Mouse (Mus musculus): ENCODE measurements around the gene Mrpl20.

GRCm38 (mm10) chr4:155854991-155855390 lies 52.3 kb downstream of the Mrpl20 start:
- TF ChIP-seq CTCF (IDR thresholded peaks at IDR 0.05; ENCODE audit: insufficient read depth, low read length) (no peak), POLR2A (IDR thresholded peaks at IDR 0.05; ENCODE audit: borderline replicate concordance, extremely low read depth, low read depth, low read length) (peak; percentile 15; the same call in 1 of the 2 replicates)
